Mouse (Mus musculus): ENCODE measurements around the gene Cmtm3.

Cmtm3 gene

GRCm38 (mm10) chr8:104342426-104342825 lies 3.2 kb downstream of the Cmtm3 start:
- peak; percentile 10 for DNase-seq (ENCODE audit: low read depth)

GRCm38 (mm10) chr8:104343957-104344356 lies 4.7 kb downstream of the Cmtm3 start:
- peak; percentile 90 for DNase-seq (ENCODE audit: low read depth)

DNA sequence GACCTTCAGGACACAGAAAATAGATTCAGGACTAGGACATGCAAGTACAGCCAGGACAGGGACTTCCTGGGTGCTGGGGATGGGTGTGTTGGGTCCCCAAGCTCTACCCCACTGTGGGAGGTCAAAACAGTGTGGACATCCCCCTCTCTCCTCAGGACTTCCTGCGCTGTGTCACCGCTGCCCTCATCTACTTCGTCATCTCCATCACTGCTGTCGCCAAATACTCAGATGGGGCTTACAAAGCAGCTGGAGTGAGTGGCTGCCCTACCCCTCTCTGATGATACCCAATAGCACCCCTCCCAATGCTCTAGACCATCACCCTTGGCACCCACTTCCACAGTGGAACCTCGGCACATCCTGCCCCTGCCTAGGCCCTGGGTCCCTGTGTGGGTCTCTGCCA lies 5.4 kb downstream of the Cmtm3 start:
- no peak for DNase-seq (ENCODE audit: low read depth)

GRCm38 (mm10) chr8:104346706-104347105 lies 7.5 kb downstream of the Cmtm3 start:
- no peak for DNase-seq (ENCODE audit: low read depth)

- no peak for DNase-seq (ENCODE audit: low read depth)
These were observed 9.8 kb downstream of the Cmtm3 start for GRCm38 (mm10) chr8:104348971-104349370.

DNA sequence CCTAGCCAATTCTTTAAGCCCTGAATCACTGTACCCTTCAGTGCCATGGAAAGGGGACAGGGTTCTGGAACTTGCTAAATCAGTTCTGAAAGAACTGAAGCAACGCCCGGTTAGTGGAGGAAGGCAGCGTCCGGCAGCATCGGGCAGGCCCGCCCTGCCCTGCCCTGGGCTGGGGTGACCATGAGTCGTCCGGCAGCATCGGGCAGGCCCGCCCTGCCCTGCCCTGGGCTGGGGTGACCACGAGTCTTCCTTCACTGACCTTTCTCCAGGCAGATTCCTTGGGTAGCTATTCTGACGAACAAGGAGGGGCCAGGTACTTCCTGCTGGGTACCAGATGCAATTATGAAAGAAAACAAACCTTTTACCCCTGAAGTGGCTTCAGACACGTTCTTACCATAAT lies 10.8 kb downstream of the Cmtm3 start:
- DNase-seq (ENCODE audit: low read depth), result no peak

DNA sequence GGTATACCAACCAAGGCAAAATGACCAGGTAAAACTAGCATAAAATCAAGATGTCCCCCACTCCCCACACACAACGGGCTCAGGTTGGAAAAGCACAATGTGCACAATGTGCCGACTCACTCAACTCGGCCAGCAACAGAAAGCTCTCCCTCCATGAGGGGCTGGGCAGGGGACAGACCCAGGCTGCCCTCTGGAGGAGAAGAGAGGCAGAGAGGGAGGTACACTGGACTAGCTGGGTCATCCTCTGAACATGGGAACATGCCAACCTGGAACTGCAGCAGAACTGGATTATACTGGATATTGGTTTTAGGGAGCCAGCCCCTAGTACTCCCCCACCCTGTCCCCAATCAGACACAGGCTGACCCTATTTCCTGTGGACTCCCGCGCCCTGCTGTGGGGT lies 14.0 kb downstream of the Cmtm3 start:
- no peak for DNase-seq (ENCODE audit: low read depth)

DNA sequence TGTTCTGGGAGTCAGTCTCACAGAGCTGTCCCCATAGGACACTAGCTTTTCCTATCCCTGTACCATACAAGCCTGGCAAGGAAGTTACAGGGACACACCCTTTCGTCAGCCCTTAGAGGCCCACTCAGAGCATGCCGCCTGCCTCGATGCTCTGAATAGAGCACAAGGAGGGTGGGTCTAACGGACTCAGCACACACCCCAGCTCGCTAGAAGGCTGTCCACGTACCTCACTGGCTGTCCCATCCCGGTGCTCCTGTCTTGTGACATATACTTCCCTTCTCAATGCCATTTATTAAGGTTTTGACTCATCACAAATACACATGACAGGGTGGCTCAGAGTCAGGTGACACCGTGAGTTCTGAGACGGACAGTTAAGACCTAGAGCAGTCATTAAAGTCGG lies 15.3 kb downstream of the Cmtm3 start:
- DNase-seq (ENCODE audit: low read depth), result no peak

- DNase-seq (ENCODE audit: low read depth), result no peak
These were observed 19.4 kb downstream of the Cmtm3 start for GRCm38 (mm10) chr8:104358637-104359036.

GRCm38 (mm10) chr8:104359778-104360456 lies 20.7 kb downstream of the Cmtm3 start:
- DNase-seq (ENCODE audit: low read depth), result no peak

DNA sequence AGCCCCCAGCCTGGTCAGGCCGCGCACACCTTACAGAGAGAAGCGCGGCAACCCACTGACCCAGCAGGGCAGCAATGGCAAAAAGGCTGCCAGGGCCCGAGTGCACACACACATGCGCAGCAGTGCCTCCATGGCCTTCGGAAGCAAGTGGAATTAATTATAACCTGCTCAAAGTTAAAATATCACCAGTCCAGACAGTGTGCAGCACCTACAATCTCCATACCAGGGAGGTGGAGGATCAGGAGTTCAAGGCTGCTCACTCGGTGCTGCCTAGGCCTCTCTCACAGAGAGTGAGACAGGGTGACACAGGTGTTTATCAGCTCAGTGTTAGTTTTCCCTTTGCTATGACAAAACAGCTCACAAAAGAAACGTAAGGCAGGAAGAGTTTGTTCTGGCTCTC lies 26.5 kb downstream of the Cmtm3 start:
- no peak for DNase-seq (ENCODE audit: low read depth)

GRCm38 (mm10) chr8:104367398-104367797 lies 28.2 kb downstream of the Cmtm3 start:
- no peak for DNase-seq (ENCODE audit: low read depth)

DNA sequence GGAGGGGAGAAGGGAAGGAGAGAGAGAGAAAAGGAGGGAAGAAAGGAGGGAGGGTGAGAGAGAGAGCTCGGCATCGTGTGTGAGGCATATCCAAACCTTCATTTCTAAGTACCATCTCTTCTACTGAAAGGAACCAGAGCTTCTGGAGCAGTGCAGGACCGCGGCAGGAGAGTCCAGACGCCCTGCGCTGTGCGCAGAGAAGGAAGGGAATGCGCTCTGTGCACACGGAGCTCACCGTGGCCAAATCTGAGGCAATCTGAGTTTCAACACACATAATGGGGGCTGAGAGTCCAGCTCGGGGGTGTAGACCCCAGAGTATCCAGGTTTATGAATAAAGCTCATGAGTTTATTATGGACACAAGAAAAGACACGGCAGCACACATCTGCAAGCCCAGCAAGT lies 30.4 kb downstream of the Cmtm3 start:
- DNase-seq (ENCODE audit: low read depth), result no peak

DNA sequence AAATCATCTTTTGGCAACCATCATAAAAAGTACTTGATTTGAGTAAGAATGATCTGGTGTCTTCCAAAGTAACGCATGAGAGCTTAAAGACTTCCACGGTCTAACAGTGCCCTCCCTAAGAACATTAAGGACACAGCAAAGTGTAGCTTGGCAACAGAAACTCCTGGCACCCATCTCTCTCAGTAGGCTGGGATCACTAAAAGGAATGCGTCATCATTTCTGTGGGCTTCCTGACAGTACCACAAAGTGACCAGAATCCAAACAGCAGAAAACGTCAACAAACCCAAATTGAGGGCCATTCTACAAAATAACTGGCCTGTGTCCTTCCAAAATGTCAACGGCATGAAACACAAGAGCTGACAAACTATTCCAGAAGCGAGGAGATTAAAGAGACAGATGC lies 30.9 kb downstream of the Cmtm3 start:
- DNase-seq (ENCODE audit: low read depth), result no peak

- no peak for DNase-seq (ENCODE audit: low read depth)
These were observed 31.9 kb downstream of the Cmtm3 start for GRCm38 (mm10) chr8:104371121-104371520.

GRCm38 (mm10) chr8:104373779-104374178 lies 34.6 kb downstream of the Cmtm3 start:
- DNase-seq (ENCODE audit: low read depth), result no peak

- DNase-seq (ENCODE audit: low read depth), result no peak
These were observed 35.1 kb downstream of the Cmtm3 start for GRCm38 (mm10) chr8:104374269-104374668.

DNA sequence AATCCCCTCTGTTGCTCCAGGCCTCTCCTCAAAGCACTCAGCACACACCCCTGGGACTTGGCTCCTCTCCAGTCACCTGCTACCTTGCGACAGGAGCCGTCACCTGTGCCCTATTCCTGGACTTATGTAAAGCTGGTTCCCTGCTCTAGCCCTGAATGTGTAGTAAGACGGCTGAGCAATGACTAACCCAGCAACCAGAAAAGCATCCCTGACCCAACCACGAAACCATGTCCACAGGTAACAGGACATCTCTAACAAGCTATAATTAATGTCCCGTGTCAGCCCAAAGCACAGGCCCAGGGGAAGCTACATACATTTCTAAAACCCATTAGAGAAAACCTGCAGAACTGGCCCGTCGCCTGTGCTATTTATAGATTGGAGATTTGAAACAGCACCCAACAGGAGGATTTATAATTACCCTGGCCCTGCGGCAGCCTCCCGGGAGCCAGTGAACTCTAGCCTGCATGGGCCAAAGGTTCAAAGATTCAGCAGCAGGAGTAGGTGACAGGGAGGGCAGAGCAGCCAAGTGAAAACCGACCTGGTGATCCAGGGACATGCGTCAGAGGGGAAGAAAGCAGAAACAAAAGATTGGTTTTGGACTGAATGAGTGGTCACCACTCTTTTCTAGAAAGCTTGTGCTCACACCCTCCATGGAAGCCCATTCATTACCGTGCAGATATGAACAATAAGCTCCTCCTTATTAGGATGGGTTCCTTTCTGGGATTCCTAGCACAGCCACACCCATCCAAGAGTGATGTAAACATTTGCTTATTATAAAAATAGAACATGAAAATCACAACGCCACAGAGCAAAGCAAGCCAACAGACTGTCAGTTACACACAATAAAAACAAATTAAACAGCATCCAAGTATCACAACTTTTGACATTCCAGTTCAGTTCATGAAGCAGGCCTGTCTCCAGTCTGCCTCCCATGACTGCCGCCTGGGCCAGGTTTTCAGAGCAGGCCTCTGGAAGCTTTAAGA lies 35.9 kb downstream of the Cmtm3 start:
- no peak for DNase-seq (ENCODE audit: low read depth)

DNA sequence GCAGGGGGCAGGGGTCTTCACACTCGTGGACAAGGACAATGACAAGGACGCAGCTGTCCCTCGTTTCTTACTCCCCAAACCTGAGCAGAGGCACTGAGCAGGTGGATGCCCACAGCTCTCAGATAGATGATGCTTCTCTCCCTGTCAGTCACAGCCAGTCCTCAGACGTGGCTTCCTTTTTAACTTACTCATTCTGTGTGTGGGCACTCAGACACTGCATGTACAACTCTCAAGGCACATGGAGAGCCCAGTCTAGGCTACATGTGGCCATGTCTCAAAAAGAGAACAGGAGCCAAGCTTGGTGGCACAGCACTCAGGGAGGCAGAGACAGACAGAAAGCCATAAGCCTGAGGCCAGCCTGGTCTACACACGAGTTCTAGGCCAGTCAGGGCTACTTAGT lies 36.7 kb downstream of the Cmtm3 start:
- DNase-seq (ENCODE audit: low read depth), result no peak

DNA sequence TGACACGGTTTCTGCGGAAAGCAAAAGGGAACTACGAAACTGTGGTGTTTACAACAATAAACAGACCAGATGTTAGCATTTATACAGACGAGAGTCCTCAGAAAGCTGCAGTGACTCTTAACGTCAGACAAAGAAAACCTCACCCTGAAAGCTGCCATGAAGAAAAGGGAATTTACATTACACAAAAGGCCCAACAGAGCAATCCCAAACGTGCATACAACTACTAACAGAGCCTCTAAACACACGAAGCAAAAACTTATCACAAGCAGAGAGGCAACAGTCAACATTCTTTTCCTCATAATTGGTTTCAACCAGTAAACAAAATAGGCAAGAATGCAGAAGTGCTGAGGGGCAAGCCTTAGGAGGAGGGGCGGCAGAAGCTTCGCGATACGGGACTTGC lies 37.5 kb downstream of the Cmtm3 start:
- DNase-seq (ENCODE audit: low read depth), result no peak

GRCm38 (mm10) chr8:104379301-104379836 lies 40.2 kb downstream of the Cmtm3 start:
- no peak for DNase-seq (ENCODE audit: low read depth)

DNA sequence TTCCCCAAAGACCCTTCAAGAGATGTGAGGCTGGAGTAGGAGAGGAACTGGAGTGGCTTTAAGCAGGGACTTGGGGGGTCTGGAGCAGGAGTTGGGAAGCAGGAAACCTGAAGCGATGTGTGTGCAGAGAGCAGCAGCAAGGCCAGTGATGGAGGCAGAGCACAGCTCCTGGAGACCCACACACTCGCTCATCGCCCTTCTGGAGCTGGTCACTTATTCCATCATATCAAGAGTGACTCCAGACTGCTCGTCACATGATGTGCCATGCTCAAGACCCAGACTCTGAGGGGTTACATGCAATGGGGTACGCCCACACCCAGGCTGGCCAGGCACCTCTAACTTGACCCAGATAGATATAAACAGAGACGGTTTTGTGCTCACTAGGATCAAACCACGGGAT lies 41.1 kb downstream of the Cmtm3 start:
- DNase-seq (ENCODE audit: low read depth), result no peak

DNA sequence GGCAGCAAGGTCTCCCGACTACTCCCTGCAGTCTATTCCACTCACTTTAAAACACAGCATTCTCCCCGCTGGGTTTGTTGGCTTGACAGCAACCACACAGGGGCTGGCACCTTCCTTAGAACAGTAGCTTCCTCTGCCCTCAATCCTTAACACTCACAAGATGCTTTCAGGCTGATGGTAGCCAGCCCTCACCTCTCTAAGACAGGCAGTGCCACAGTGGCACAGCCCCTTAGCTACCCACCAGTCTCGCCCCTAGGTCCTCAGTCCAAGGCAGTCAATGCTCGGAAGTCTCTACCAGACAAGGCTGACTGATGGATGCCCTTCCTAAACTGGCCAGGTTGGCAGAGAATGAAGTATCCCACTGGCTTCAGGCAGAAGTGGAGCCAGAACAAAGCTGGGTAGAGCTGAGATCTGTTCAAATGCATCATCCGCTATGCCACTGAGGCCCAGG lies 41.8 kb downstream of the Cmtm3 start:
- no peak for DNase-seq (ENCODE audit: low read depth)

Measured in naive thymus-derived CD4-positive, alpha-beta T cell, adult 2 months (primary cell).